Mouse (Mus musculus): ENCODE data around the gene Vwa1. TPM values are rescaled to one million over a fixed set of nuclear protein-coding genes. Genes with fewer than 3 reads are reported as not detected.

Gene Vwa1
- polyA plus RNA-seq, 1 experiment from 2014 or later = 4.5 TPM

GRCm38 (mm10) chr4:155803340-155804041, 29.0 kb upstream of the Vwa1 start:
- Histone ChIP-seq H3K4me3 (ENCODE audit: control insufficient read depth in 1 of 2, insufficient read depth in 1 of 2, low read depth in 1 of 2, low read length in 2 of 2) (peak overlapping the region; percentile 73 to 74), H3K9ac (ENCODE audit: low read length) (peak overlapping the region; percentile 83), H3K9me3 (ENCODE audit: control insufficient read depth, low read length) (no peaks in the 10 kb centered on the region), H3K27me3 (ENCODE audit: control insufficient read depth, insufficient read depth, low read length) (no peaks in the 10 kb centered on the region), H3K27ac (replicated peaks in 1 of 2; ENCODE audit: control insufficient read depth in 1 of 2, insufficient read depth in 1 of 2, low read depth in 2 of 2, low read length in 2 of 2) (peak overlapping the region; percentile 40 to 48), H3K4me1 (ENCODE audit: control insufficient read depth in 2 of 2, insufficient read depth in 2 of 2, low read length in 2 of 2) (peaks cover 6 to 14% of the 10 kb centered on the region in 2 experiments), H3K36me3 (ENCODE audit: control insufficient read depth, insufficient read depth, low read length) (peaks cover 34% of the 10 kb centered on the region), H3K4me2 (ENCODE audit: low read length) (peak overlapping the region; percentile 79)
- under 1% methylated on average over 58 of the region's 58 CpGs for WGBS
- ATAC-seq (ENCODE audit: insufficient number of reproducible peaks, insufficient read depth, low FRiP score, low read depth) = peak; percentile 96

GRCm38 (mm10) chr4:155802741-155803339, 28.3 kb upstream of the Vwa1 start, which contains the start of gene Mrpl20:
Gene Mrpl20, plus strand, starts transcription at chr4:155802878.
- H3K4me3 ChIP-seq (ENCODE audit: control insufficient read depth in 1 of 2, insufficient read depth in 1 of 2, low read depth in 1 of 2, low read length in 2 of 2) = peak within 1 kb of the TSS; percentile 73 to 74
- peak within 1 kb of the TSS; percentile 79 for H3K4me2 ChIP-seq (ENCODE audit: low read length)
- ATAC-seq (ENCODE audit: insufficient number of reproducible peaks, insufficient read depth, low FRiP score, low read depth) = no peak
- peak within 1 kb of the TSS; percentile 83 for H3K9ac ChIP-seq (ENCODE audit: low read length)
- WGBS = 6% methylated on average over 12 of the region's 12 CpGs
- peaks cover 27% of the 10 kb centered on the region for H3K36me3 ChIP-seq (ENCODE audit: control insufficient read depth, insufficient read depth, low read length)
- H3K9me3 ChIP-seq (ENCODE audit: control insufficient read depth, low read length) = no peaks in the 10 kb centered on the region
- peak within 1 kb of the TSS; percentile 40 to 48 for H3K27ac ChIP-seq (replicated peaks in 1 of 2; ENCODE audit: control insufficient read depth in 1 of 2, insufficient read depth in 1 of 2, low read depth in 2 of 2, low read length in 2 of 2)
- H3K4me1 ChIP-seq (ENCODE audit: control insufficient read depth in 2 of 2, insufficient read depth in 2 of 2, low read length in 2 of 2) = peaks cover 6 to 14% of the 10 kb centered on the region in 2 experiments
- H3K27me3 ChIP-seq (ENCODE audit: control insufficient read depth, insufficient read depth, low read length) = no peaks in the 10 kb centered on the region

GRCm38 (mm10) chr4:155802075-155802474, 27.6 kb upstream of the Vwa1 start:
- Histone ChIP-seq H3K4me3 (ENCODE audit: control insufficient read depth in 1 of 2, insufficient read depth in 1 of 2, low read depth in 1 of 2, low read length in 2 of 2) (no peak overlapping the region), H3K36me3 (ENCODE audit: control insufficient read depth, insufficient read depth, low read length) (peaks cover 20% of the 10 kb centered on the region), H3K4me2 (ENCODE audit: low read length) (no peak overlapping the region), H3K27me3 (ENCODE audit: control insufficient read depth, insufficient read depth, low read length) (no peaks in the 10 kb centered on the region; the same call in 1 of the 2 replicates), H3K9me3 (ENCODE audit: control insufficient read depth, low read length) (no peaks in the 10 kb centered on the region), H3K4me1 (ENCODE audit: control insufficient read depth in 2 of 2, insufficient read depth in 2 of 2, low read length in 2 of 2) (peaks cover 6 to 14% of the 10 kb centered on the region in 2 experiments), H3K9ac (ENCODE audit: low read length) (no peak overlapping the region), H3K27ac (replicated peaks in 1 of 2; ENCODE audit: control insufficient read depth in 1 of 2, insufficient read depth in 1 of 2, low read depth in 2 of 2, low read length in 2 of 2) (no peak overlapping the region)
- no peak for ATAC-seq (ENCODE audit: insufficient number of reproducible peaks, insufficient read depth, low FRiP score, low read depth)
- WGBS = 100% methylated on average over 1 of the region's 1 CpGs

GRCm38 (mm10) chr4:155793730-155794129, 19.2 kb upstream of the Vwa1 start:
- 53% methylated on average over 2 of the region's 2 CpGs for WGBS

GRCm38 (mm10) chr4:155791240-155791933, 16.9 kb upstream of the Vwa1 start:
- no peak for ATAC-seq (ENCODE audit: insufficient number of reproducible peaks, insufficient read depth, low FRiP score, low read depth)
- Histone ChIP-seq H3K9me3 (ENCODE audit: control insufficient read depth, low read length) (no peaks in the 10 kb centered on the region), H3K4me1 (ENCODE audit: control insufficient read depth in 2 of 2, insufficient read depth in 2 of 2, low read length in 2 of 2) (no peaks in the 10 kb centered on the region), H3K4me3 (ENCODE audit: control insufficient read depth in 1 of 2, insufficient read depth in 1 of 2, low read depth in 1 of 2, low read length in 2 of 2) (no peak overlapping the region), H3K9ac (ENCODE audit: low read length) (no peak overlapping the region), H3K36me3 (ENCODE audit: control insufficient read depth, insufficient read depth, low read length) (no peaks in the 10 kb centered on the region), H3K4me2 (ENCODE audit: low read length) (no peak overlapping the region), H3K27ac (replicated peaks in 1 of 2; ENCODE audit: control insufficient read depth in 1 of 2, insufficient read depth in 1 of 2, low read depth in 2 of 2, low read length in 2 of 2) (no peak overlapping the region), H3K27me3 (ENCODE audit: control insufficient read depth, insufficient read depth, low read length) (no peaks in the 10 kb centered on the region)
- WGBS = 61% methylated on average over 24 of the region's 24 CpGs

More at GRCm38 (mm10) chr4:155793730-155794129, 19.2 kb upstream of the Vwa1 start:
- no peak for ATAC-seq (ENCODE audit: insufficient number of reproducible peaks, insufficient read depth, low FRiP score, low read depth)
- H3K27ac ChIP-seq (replicated peaks in 1 of 2; ENCODE audit: control insufficient read depth in 1 of 2, insufficient read depth in 1 of 2, low read depth in 2 of 2, low read length in 2 of 2) = no peak overlapping the region
- H3K36me3 ChIP-seq (ENCODE audit: control insufficient read depth, insufficient read depth, low read length) = no peaks in the 10 kb centered on the region
- H3K4me3 ChIP-seq (ENCODE audit: control insufficient read depth in 1 of 2, insufficient read depth in 1 of 2, low read depth in 1 of 2, low read length in 2 of 2) = no peak overlapping the region
- no peak overlapping the region for H3K4me2 ChIP-seq (ENCODE audit: low read length)
- H3K9ac ChIP-seq (ENCODE audit: low read length) = no peak overlapping the region
- H3K27me3 ChIP-seq (ENCODE audit: control insufficient read depth, insufficient read depth, low read length) = no peaks in the 10 kb centered on the region; the same call in 1 of the 2 replicates
- no peaks in the 10 kb centered on the region for H3K4me1 ChIP-seq (ENCODE audit: control insufficient read depth in 2 of 2, insufficient read depth in 2 of 2, low read length in 2 of 2)
- no peaks in the 10 kb centered on the region for H3K9me3 ChIP-seq (ENCODE audit: control insufficient read depth, low read length)

- Histone ChIP-seq H3K4me2 (ENCODE audit: low read length) (no peak overlapping the region), H3K27ac (replicated peaks in 1 of 2; ENCODE audit: control insufficient read depth in 1 of 2, insufficient read depth in 1 of 2, low read depth in 2 of 2, low read length in 2 of 2) (no peak overlapping the region), H3K27me3 (ENCODE audit: control insufficient read depth, insufficient read depth, low read length) (no peaks in the 10 kb centered on the region), H3K4me1 (ENCODE audit: control insufficient read depth in 2 of 2, insufficient read depth in 2 of 2, low read length in 2 of 2) (peaks cover 0 to 4% of the 10 kb centered on the region in 2 experiments; a peak in 2 of 4 replicates), H3K36me3 (ENCODE audit: control insufficient read depth, insufficient read depth, low read length) (no peaks in the 10 kb centered on the region), H3K9ac (ENCODE audit: low read length) (no peak overlapping the region), H3K9me3 (ENCODE audit: control insufficient read depth, low read length) (no peaks in the 10 kb centered on the region), H3K4me3 (ENCODE audit: control insufficient read depth in 1 of 2, insufficient read depth in 1 of 2, low read depth in 1 of 2, low read length in 2 of 2) (no peak overlapping the region)
- WGBS = 66% methylated on average over 3 of the region's 3 CpGs
- no peak for ATAC-seq (ENCODE audit: insufficient number of reproducible peaks, insufficient read depth, low FRiP score, low read depth)
Observed at GRCm38 (mm10) chr4:155790650-155791161, 16.2 kb upstream of the Vwa1 start.

- Histone ChIP-seq H3K27me3 (ENCODE audit: control insufficient read depth, insufficient read depth, low read length) (no peaks in the 10 kb centered on the region), H3K36me3 (ENCODE audit: control insufficient read depth, insufficient read depth, low read length) (no peaks in the 10 kb centered on the region), H3K9me3 (ENCODE audit: control insufficient read depth, low read length) (no peaks in the 10 kb centered on the region), H3K9ac (ENCODE audit: low read length) (no peak within 1 kb of the TSS), H3K4me2 (ENCODE audit: low read length) (no peak within 1 kb of the TSS), H3K27ac (replicated peaks in 1 of 2; ENCODE audit: control insufficient read depth in 1 of 2, insufficient read depth in 1 of 2, low read depth in 2 of 2, low read length in 2 of 2) (no peak within 1 kb of the TSS), H3K4me1 (ENCODE audit: control insufficient read depth in 2 of 2, insufficient read depth in 2 of 2, low read length in 2 of 2) (peaks cover 4 to 10% of the 10 kb centered on the region in 2 experiments; a peak in 3 of 4 replicates), H3K4me3 (ENCODE audit: control insufficient read depth in 1 of 2, insufficient read depth in 1 of 2, low read depth in 1 of 2, low read length in 2 of 2) (no peak within 1 kb of the TSS)
- WGBS = 82% methylated on average over 3 of the region's 3 CpGs
- ATAC-seq (ENCODE audit: insufficient number of reproducible peaks, insufficient read depth, low FRiP score, low read depth) = no peak
Observed at GRCm38 (mm10) chr4:155790021-155790489, 15.6 kb upstream of the Vwa1 start, which contains the start of gene Ankrd65. Gene Ankrd65, plus strand, starts transcription at chr4:155790439.

All from heart, embryonic 14.5 days (tissue).